Mouse (Mus musculus) lung, embryonic 16.5 days (tissue): ENCODE data around the gene Gm20518. TPM values are rescaled to one million over a fixed set of nuclear protein-coding genes. Genes with fewer than 3 reads are reported as not detected.

Source experiments
- ATAC-seq: fragments of 200-750 bp; cut with Nextera tagmentation; 2 replicates; pipeline ENCODE4 v1.8.0; 2017; ENCODE audit warnings: low read depth, mild to moderate bottlenecking, moderate library complexity
- H3K27ac ChIP-seq: fragments of 300-500 bp; sonication (generic); 2 replicates; pipeline ENCODE4 v1.5.1; 2014; ENCODE audit warnings: mild to moderate bottlenecking, control low read depth, low read length
- H3K27me3 ChIP-seq: fragments of 300-500 bp; sonication (generic); 2 replicates; pipeline ENCODE4 v1.6.1; 2014; ENCODE audit warnings: low read depth, low read length, mixed read lengths; ENCODE audit not compliant: control insufficient read depth, insufficient read depth
- H3K36me3 ChIP-seq: fragments of 300-500 bp; sonication (generic); 2 replicates; pipeline ENCODE4 v1.6.1; 2014; ENCODE audit warnings: low read length; ENCODE audit not compliant: control insufficient read depth, insufficient read depth
- H3K4me1 ChIP-seq: fragments of 300-500 bp; sonication (generic); replicated peaks from 2 replicates; pipeline ENCODE4 v1.6.1; 2014; ENCODE audit warnings: low read length, mixed read lengths; ENCODE audit not compliant: control insufficient read depth, insufficient read depth
- H3K4me2 ChIP-seq: fragments of 300-500 bp; sonication (generic); 2 replicates; pipeline ENCODE4 v1.6.1; 2014; ENCODE audit warnings: low read depth, low read length, control low read depth
- H3K4me3 ChIP-seq: fragments of 300-500 bp; sonication (generic); 2 replicates; pipeline ENCODE4 v1.5.1; 2014; ENCODE audit warnings: mild to moderate bottlenecking, low read length, control low read depth
- H3K9ac ChIP-seq: fragments of 300-500 bp; sonication (generic); 2 replicates; pipeline ENCODE4 v1.6.1; 2014; ENCODE audit warnings: low read length, control low read depth
- H3K9me3 ChIP-seq: fragments of 300-500 bp; sonication (generic); 2 replicates; pipeline ENCODE4 v1.6.1; 2016; ENCODE audit warnings: low read length; ENCODE audit not compliant: control insufficient read depth
- whole genome bisulfite sequencing: fragments of 180-500 bp; shearing (Covaris S2); extraction: QIAGEN DNeasy Blood & Tissue Kit; methylation state at CpG from one replicate; pipeline ENCODE4 v1.1.7; 2014; 5-methylcytosine and 5-hydroxymethylcytosine counted together
- polyA plus RNA-seq: library from polyadenylated mRNA; unstranded; fragments of >200 nt; fragmentation: Nextera tagmentation; extraction: Ambion mirVana; gene quantifications from 2 replicates; pipeline ENCODE4 v1.2.1, GENCODE M21; 2015

The Gm20518 gene
- polyA plus RNA-seq, 1 experiment from 2014 or later = 0.33 TPM

DNA sequence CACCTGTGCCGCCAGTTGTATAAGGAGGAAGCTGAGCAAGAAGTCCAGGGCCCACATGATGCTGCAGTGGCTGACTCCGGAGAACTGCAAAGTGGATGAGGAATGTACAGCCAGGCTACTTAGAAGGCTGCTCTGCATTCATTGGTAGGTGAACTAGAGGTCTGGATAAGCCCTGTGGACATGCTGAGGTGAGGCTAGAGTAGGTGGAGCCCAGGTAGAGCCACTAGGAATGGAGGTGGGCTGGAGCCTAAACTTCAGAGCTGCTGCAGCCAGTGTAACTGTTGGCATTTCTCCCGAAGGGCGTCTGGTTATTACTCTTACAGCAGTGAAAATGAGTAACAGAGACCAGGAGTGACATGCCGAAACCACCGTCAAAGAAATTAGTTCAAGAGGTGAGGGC, 53.4 kb downstream of the Gm20518 start, which contains the start of gene Car15:
Car15 (minus strand) TSS at position 314 of the 400 bp plus-strand sequence.
- Histone ChIP-seq H3K27me3 (peaks cover 33% of the 10 kb centered on the region), H3K4me3 (no peak within 1 kb of the TSS), H3K4me2 (no peak within 1 kb of the TSS), H3K27ac (no peak within 1 kb of the TSS), H3K4me1 (peaks cover 5% of the 10 kb centered on the region), H3K9me3 (no peaks in the 10 kb centered on the region), H3K9ac (no peak within 1 kb of the TSS), H3K36me3 (peaks cover 19% of the 10 kb centered on the region)
- no peak for ATAC-seq
- 67% methylated on average over 6 of the region's 6 CpGs for WGBS

DNA sequence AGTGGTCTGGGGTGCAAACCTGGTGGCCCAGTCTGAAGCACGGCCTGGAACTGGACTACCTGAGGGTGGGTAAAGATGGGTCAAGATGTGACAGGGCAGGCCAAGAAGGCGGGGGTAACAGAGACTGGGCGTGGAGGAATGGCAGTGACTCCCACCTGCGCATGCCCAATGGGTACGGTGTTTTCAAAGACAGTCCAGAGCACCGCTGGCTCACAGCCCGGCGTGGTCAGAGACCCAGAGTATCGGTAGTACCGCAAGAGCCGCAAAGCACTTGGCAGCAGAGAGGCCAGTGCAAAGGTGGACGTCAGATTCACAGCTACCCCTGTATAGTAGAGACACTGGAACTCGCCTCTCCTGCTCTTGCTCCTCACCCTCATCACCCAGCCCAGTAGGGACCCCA, 56.0 kb downstream of the Gm20518 start:
- no peak for ATAC-seq
- peaks cover 57% of the 10 kb centered on the region for H3K27me3 ChIP-seq

DNA sequence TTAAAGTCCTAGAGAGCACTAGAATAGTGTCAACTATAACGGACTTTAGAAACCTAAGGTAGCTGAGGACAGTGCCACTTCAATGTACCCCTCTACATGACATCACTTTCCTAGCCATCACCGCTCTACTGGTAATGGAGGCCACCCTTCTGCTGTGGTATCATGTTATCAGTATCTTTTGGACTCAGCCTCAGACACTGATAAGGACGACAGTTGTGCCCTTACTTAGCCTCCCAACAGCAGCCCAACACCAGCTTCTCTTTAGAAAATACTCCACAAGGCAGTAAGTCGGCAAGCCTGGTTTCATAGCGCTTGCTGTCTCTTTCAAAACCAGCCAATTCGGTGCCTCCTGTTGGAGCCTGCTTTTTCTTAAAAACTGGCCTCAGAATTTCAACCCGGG, 56.9 kb downstream of the Gm20518 start:
- ATAC-seq = no peak
- H3K4me3 ChIP-seq = peak overlapping the region; percentile 61

More for the DNA sequence above, 56.0 kb downstream of the Gm20518 start:
- no peaks in the 10 kb centered on the region for H3K9me3 ChIP-seq
- H3K36me3 ChIP-seq = no peaks in the 10 kb centered on the region
- WGBS = 51% methylated on average over 13 of the region's 13 CpGs
- H3K27ac ChIP-seq = no peak overlapping the region
- no peak overlapping the region for H3K4me3 ChIP-seq
- no peak overlapping the region for H3K4me2 ChIP-seq
- H3K9ac ChIP-seq = no peak overlapping the region
- peaks cover 5% of the 10 kb centered on the region for H3K4me1 ChIP-seq

DNA sequence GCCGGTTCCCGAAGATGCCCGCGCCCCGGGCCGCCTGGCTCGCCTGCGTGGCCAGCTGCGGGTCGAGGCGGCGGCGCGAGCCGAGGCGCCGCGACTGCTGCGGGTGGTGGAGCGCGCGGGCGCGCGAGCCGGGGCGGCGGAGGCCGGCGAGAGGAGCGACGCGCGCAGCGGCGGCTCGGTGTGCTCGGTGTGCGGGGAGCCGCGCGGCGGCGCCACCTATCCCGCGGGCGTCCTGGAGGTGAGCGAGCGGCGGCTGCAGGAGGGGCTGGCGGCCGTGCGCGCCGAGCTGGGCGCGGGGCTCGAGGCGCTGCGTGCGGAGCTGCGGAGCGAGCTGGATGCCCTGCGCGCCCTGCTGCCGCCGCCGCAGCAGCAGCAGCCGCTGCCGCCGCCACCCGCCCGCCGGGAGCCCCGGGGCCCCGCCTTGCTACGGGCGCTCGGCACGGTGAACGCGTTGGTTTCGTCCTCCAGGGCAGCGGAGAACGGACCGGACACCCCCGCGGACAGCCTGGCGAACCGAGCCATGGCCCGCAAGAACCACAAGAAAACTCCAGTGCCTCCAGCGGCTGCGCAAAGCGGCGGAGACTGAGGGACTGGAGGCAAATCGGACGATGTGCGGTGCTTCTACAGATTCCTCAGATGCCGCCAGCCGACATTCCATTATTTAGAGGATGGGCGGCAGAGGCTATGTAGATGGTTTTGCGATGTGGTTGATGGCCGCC, 57.6 kb downstream of the Gm20518 start:
- Histone ChIP-seq H3K27ac (no peak overlapping the region), H3K4me1 (peaks cover 5% of the 10 kb centered on the region), H3K4me3 (peak overlapping the region; percentile 61), H3K36me3 (no peaks in the 10 kb centered on the region), H3K4me2 (peak overlapping the region; percentile 98), H3K9ac (peak overlapping the region; percentile 64), H3K27me3 (peaks cover 60% of the 10 kb centered on the region), H3K9me3 (no peaks in the 10 kb centered on the region)
- ATAC-seq = peak; percentile 29; the same call in 1 of the 2 replicates
- WGBS = under 1% methylated on average over 56 of the region's 103 CpGs

More for the DNA sequence above, 56.9 kb downstream of the Gm20518 start:
- no peak overlapping the region for H3K9ac ChIP-seq
- H3K9me3 ChIP-seq = no peaks in the 10 kb centered on the region
- H3K4me1 ChIP-seq = peaks cover 5% of the 10 kb centered on the region
- peaks cover 60% of the 10 kb centered on the region for H3K27me3 ChIP-seq
- WGBS = 41% methylated on average over 7 of the region's 7 CpGs
- H3K27ac ChIP-seq = no peak overlapping the region
- peak overlapping the region; percentile 98 for H3K4me2 ChIP-seq
- H3K36me3 ChIP-seq = no peaks in the 10 kb centered on the region

DNA sequence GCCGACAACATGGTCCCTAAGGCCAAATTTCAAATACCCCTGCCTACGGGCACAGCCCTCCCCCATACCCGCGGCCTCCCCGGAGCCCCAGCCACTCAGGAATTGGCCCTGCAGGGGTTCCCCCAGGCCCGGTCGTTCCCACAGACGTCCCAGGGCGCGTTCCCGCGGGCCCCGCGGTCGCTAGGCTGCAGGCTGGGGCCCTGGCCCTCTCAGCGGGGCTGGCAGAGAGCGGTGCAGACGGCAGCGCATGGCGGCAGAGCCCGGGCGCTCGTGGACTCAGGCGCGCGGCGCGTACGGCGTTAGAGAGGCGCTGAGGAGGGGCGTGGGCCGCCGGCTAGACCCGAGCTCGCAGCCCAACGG, 58.2 kb downstream of the Gm20518 start:
- H3K36me3 ChIP-seq = no peaks in the 10 kb centered on the region
- H3K4me1 ChIP-seq = peaks cover 5% of the 10 kb centered on the region
- peak overlapping the region; percentile 98 for H3K4me2 ChIP-seq
- ATAC-seq = peak; percentile 47
- H3K9ac ChIP-seq = peak overlapping the region; percentile 64
- WGBS = under 1% methylated on average over 35 of the region's 37 CpGs
- H3K27ac ChIP-seq = no peak overlapping the region
- H3K9me3 ChIP-seq = no peaks in the 10 kb centered on the region
- H3K4me3 ChIP-seq = peak overlapping the region; percentile 61
- H3K27me3 ChIP-seq = peaks cover 60% of the 10 kb centered on the region

DNA sequence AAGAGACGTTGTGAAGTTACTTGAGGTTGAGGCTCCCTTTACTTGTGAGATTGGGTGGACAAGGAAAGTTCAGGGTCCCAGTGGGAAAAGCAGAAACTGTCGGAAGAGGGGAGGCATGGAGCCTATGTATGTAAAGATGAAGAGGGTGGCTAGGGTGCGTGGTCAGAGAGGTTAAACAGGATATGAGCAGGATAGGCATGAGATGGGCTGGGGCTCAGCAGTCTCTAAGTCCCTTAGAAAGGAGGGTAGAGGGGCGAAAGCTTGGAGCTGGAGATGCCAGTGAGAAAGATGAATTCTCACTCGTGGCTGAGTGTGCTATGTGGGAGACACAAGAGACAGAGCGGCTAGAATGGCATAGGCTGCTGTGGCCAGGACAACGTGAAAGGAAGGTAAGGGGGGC, 58.6 kb downstream of the Gm20518 start, which contains the start of gene B830017H08Rik:
B830017H08Rik (plus strand) TSS at position 301 of the 400 bp plus-strand sequence.
- H3K9me3 ChIP-seq = no peaks in the 10 kb centered on the region
- peak within 1 kb of the TSS; percentile 98 for H3K4me2 ChIP-seq
- peak within 1 kb of the TSS; percentile 61 for H3K4me3 ChIP-seq
- peaks cover 60% of the 10 kb centered on the region for H3K27me3 ChIP-seq
- H3K36me3 ChIP-seq = no peaks in the 10 kb centered on the region
- H3K9ac ChIP-seq = peak within 1 kb of the TSS; percentile 64
- H3K27ac ChIP-seq = no peak within 1 kb of the TSS
- 27% methylated on average over 7 of the region's 7 CpGs for WGBS
- no peak for ATAC-seq
- H3K4me1 ChIP-seq = peaks cover 5% of the 10 kb centered on the region

DNA sequence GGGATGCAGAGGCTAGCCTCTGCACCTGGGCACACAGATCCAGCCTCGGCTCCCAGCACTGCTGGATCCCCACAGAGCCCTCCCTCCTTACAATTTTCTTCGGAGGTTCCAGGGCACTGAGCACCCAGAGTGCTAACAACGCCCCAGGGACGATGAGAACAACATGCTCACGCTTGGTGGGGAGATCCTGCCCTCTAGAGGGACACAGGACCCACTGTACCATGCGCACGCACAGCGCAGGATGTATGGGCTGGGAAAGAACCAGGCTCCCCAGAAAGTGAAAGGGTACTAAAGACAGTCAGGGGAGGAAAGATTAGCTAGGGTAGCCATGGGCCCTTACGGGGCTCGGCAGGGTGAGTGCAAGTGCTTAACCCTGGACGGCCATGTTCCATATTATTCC, 59.7 kb downstream of the Gm20518 start:
- no peaks in the 10 kb centered on the region for H3K9me3 ChIP-seq
- H3K9ac ChIP-seq = no peak overlapping the region
- peak; percentile 37; the same call in 1 of the 2 replicates for ATAC-seq
- no peaks in the 10 kb centered on the region for H3K36me3 ChIP-seq
- H3K4me1 ChIP-seq = peaks cover 5% of the 10 kb centered on the region
- H3K27me3 ChIP-seq = peaks cover 60% of the 10 kb centered on the region
- H3K4me2 ChIP-seq = no peak overlapping the region
- H3K27ac ChIP-seq = no peak overlapping the region
- 18% methylated on average over 11 of the region's 11 CpGs for WGBS
- no peak overlapping the region for H3K4me3 ChIP-seq

DNA sequence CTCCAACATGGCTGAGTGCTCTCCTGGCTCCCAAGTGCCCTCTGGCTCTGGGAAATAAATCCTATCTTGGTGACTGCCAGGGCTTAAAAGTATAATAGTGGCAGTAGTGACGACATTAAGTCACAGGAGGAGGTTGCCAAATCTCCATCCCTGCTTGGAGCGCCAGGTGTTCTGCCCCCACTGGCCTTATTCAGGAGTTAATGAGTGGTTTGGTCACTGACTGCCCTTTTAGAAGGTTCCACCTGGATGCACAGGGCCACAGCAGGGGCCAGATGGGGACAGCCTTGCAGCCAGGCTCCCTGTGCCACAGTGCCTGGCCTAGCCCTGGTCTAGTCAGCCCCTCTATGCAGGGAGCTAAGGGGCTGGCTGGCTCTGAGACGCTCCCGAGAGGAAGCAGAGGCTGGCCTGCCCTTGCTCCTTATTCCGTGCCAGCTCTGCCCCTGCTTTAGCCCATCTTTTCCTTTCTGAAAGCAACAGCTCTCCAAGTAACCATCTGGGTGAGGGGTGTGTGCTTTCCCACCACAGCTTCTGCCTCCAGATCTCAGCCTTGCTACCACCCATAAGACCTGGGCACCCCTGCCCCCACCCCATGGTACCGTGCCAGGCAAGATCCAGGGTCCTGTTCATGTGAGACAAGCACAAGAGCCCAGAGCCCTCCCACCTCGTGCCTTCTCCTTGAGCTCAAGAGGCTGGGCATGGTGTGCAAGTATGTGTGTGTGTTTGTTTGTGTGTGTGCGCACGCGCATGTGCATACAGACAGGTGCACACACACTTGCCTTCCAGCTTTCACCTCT, 60.9 kb downstream of the Gm20518 start:
- 63% methylated on average over 10 of the region's 10 CpGs for WGBS
- Histone ChIP-seq H3K4me3 (no peak overlapping the region), H3K4me1 (peaks cover 5% of the 10 kb centered on the region), H3K9ac (no peak overlapping the region), H3K27ac (no peak overlapping the region), H3K4me2 (no peak overlapping the region), H3K36me3 (no peaks in the 10 kb centered on the region), H3K27me3 (peaks cover 53% of the 10 kb centered on the region), H3K9me3 (no peaks in the 10 kb centered on the region)
- no peak for ATAC-seq

DNA sequence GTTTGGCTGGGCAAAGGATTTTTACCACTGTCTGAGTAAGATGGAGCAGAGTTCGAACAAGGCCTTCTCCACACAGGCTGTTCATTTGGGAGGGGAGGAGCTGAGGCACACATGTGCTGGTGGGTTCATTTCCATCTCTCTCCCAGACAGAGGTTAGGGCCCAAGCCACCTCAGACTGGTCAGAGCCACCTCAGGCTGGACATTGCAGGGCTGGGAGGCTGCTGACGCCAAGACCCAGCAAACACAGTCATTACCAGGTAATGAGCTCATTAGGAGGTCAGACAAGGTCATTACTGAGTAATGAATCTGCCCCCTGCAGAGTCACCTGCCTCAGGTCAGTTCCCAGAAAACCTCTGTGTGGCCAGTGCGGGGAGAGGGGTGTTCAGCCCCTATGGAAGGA, 62.6 kb downstream of the Gm20518 start:
- no peaks in the 10 kb centered on the region for H3K9me3 ChIP-seq
- ATAC-seq = no peak
- no peak overlapping the region for H3K27ac ChIP-seq
- peaks cover under 1% of the 10 kb centered on the region; the same call in 1 of the 2 replicates for H3K4me1 ChIP-seq
- no peak overlapping the region for H3K9ac ChIP-seq
- H3K27me3 ChIP-seq = peaks cover 36% of the 10 kb centered on the region
- no peak overlapping the region for H3K4me2 ChIP-seq
- no peaks in the 10 kb centered on the region for H3K36me3 ChIP-seq
- no peak overlapping the region for H3K4me3 ChIP-seq
- 70% methylated on average over 3 of the region's 3 CpGs for WGBS
